Mouse (Mus musculus) kidney, embryonic 16.5 days (tissue): ENCODE data around the gene Cadm2. TPM values are rescaled to one million over a fixed set of nuclear protein-coding genes. Genes with fewer than 3 reads are reported as not detected.

ENCODE experiments used
- ATAC-seq: fragments of 200-750 bp; cut with Nextera tagmentation; 2 replicates; pipeline ENCODE4 v1.8.0; 2017; ENCODE audit warnings: moderate TSS enrichment; ENCODE audit not compliant: low FRiP score, low TSS enrichment
- H3K27ac ChIP-seq: fragments of 300-500 bp; sonication (generic); 2 replicates; pipeline ENCODE4 v1.5.1; 2014; ENCODE audit warnings: low read length
- H3K27me3 ChIP-seq: fragments of 300-500 bp; sonication (generic); 2 replicates; pipeline ENCODE4 v1.6.1; 2014; ENCODE audit warnings: low read length, control low read depth, mixed read lengths; ENCODE audit not compliant: insufficient read depth
- H3K36me3 ChIP-seq: fragments of 300-500 bp; sonication (generic); 2 replicates; pipeline ENCODE4 v1.6.1; 2014; ENCODE audit warnings: low read length, control low read depth, mixed read lengths; ENCODE audit not compliant: insufficient read depth
- H3K4me1 ChIP-seq: fragments of 300-500 bp; sonication (generic); 2 replicates; pipeline ENCODE4 v1.6.1; 2014; ENCODE audit warnings: low read length, control low read depth, mixed read lengths; ENCODE audit not compliant: insufficient read depth
- H3K4me2 ChIP-seq: fragments of 300-500 bp; sonication (generic); replicated peaks from 2 replicates; pipeline ENCODE4 v1.6.1; 2014; ENCODE audit warnings: low read depth, low read length
- H3K4me3 ChIP-seq: fragments of 300-500 bp; sonication (generic); 2 replicates; pipeline ENCODE4 v1.5.1; 2014; ENCODE audit warnings: mild to moderate bottlenecking, low read length
- H3K9ac ChIP-seq: fragments of 300-500 bp; sonication (generic); replicated peaks from 2 replicates; pipeline ENCODE4 v1.6.1; 2014; ENCODE audit warnings: low read length
- H3K9me3 ChIP-seq: fragments of 300-500 bp; sonication (generic); 2 replicates; pipeline ENCODE4 v1.6.1; 2016; ENCODE audit warnings: low read length, control low read depth
- WGBS: fragments of 180-500 bp; shearing (Covaris S2); extraction: QIAGEN DNeasy Blood & Tissue Kit; methylation state at CpG from one replicate; pipeline ENCODE4 v1.1.7; 2014; 5-methylcytosine and 5-hydroxymethylcytosine counted together
- polyA plus RNA-seq: library from polyadenylated mRNA; unstranded; fragments of >200 nt; fragmentation: Nextera tagmentation; extraction: Ambion mirVana; gene quantifications from 2 replicates; pipeline ENCODE4 v1.2.1, GENCODE M21; 2015

Cadm2 gene
- polyA plus RNA-seq, 1 experiment from 2014 or later, result not detected

- Histone ChIP-seq H3K4me3 (no peak overlapping the region), H3K27ac (no peak overlapping the region), H3K9ac (no peak overlapping the region), H3K36me3 (no peaks in the 10 kb centered on the region), H3K27me3 (no peaks in the 10 kb centered on the region), H3K4me1 (no peaks in the 10 kb centered on the region), H3K4me2 (no peak overlapping the region), H3K9me3 (no peaks in the 10 kb centered on the region)
- no peak for ATAC-seq
- whole genome bisulfite sequencing, result 84% methylated on average over 1 of the region's 1 CpGs
These were observed 95.8 kb downstream of the Cadm2 start for GRCm38 (mm10) chr16:67524878-67525277.

GRCm38 (mm10) chr16:67518311-67518710 is 102.4 kb downstream of the Cadm2 start:
- Histone ChIP-seq H3K27me3 (no peaks in the 10 kb centered on the region), H3K27ac (no peak overlapping the region), H3K36me3 (no peaks in the 10 kb centered on the region), H3K9ac (no peak overlapping the region), H3K4me2 (no peak overlapping the region), H3K4me3 (no peak overlapping the region), H3K9me3 (no peaks in the 10 kb centered on the region), H3K4me1 (no peaks in the 10 kb centered on the region)
- no peak for ATAC-seq
- 80% methylated on average over 3 of the region's 3 CpGs for WGBS

DNA sequence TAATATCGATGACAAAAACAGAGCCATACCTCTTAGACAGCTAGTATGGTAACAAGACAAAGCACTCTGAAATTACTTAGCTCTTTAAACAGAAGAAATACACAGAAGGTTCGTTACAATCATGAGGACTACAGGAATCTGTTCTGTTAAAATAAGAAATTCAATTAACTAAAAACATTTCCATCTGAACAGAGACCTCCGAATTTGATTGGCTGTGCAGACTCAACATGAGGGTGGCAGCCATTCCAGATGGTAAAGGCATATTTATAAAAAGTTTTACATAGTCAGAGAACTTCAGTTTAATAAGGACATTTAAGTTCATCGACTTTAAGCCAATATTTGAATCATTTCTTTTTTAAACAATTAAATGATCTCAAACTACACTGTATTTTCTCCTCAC is 105.2 kb downstream of the Cadm2 start:
- Histone ChIP-seq H3K27ac (no peak overlapping the region), H3K27me3 (no peaks in the 10 kb centered on the region), H3K4me3 (no peak overlapping the region), H3K9ac (no peak overlapping the region), H3K36me3 (no peaks in the 10 kb centered on the region), H3K4me1 (no peaks in the 10 kb centered on the region), H3K4me2 (no peak overlapping the region), H3K9me3 (no peaks in the 10 kb centered on the region)
- 80% methylated on average over 4 of the region's 4 CpGs for WGBS
- ATAC-seq, result no peak

GRCm38 (mm10) chr16:67509079-67509478 is 111.6 kb downstream of the Cadm2 start:
- 89% methylated on average over 9 of the region's 9 CpGs for WGBS

DNA sequence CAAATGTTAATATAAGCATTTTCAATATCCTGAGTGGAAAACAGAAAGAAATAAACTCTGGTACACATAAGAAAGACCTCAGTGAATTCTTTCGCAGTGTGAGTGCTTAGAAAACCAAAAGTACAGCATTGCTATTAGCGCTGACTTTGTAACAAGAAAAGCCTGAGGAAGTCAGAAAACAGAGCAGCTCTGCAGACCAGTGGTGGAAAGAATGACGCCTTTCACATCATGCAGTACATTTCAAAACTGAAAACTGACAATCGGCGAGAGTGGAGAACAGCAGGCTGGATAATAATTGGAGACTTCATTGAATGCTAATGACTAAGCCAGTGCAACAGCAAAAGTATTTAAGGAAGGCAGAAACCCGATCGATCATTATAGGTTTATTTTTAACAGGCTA is 138.2 kb downstream of the Cadm2 start:
- 87% methylated on average over 7 of the region's 7 CpGs for WGBS
- no peaks in the 10 kb centered on the region for H3K36me3 ChIP-seq
- H3K9ac ChIP-seq, result no peak overlapping the region
- no peaks in the 10 kb centered on the region for H3K9me3 ChIP-seq
- H3K4me1 ChIP-seq, result no peaks in the 10 kb centered on the region
- H3K4me3 ChIP-seq, result no peak overlapping the region
- H3K27ac ChIP-seq, result no peak overlapping the region
- no peak for ATAC-seq
- no peak overlapping the region for H3K4me2 ChIP-seq
- no peaks in the 10 kb centered on the region for H3K27me3 ChIP-seq

More at GRCm38 (mm10) chr16:67509079-67509478, 111.6 kb downstream of the Cadm2 start:
- Histone ChIP-seq H3K9ac (no peak overlapping the region), H3K9me3 (no peaks in the 10 kb centered on the region), H3K4me2 (no peak overlapping the region), H3K4me1 (no peaks in the 10 kb centered on the region), H3K27ac (no peak overlapping the region), H3K36me3 (no peaks in the 10 kb centered on the region), H3K27me3 (no peaks in the 10 kb centered on the region), H3K4me3 (no peak overlapping the region)
- ATAC-seq, result no peak

DNA sequence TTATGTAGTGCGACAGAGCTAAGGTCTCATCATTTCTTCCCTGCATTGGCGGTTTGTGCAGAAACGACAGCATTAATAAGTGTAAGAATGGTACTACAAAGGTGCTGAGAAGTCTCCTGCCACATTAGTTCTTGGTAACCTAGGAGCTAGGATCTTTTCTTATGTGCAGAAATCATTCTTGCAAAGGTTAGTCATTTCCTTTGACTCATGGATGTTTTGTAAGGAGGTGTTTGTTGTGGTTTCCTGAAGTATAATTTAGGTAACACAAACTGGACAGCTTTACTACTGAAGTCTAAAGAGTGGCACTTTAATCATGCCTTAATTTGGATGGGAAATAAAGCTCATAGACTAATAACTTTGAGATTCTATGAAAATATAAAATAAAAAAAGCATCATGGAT is 153.7 kb downstream of the Cadm2 start:
- ATAC-seq, result no peak
- H3K36me3 ChIP-seq, result no peaks in the 10 kb centered on the region
- no peak overlapping the region for H3K27ac ChIP-seq
- H3K9ac ChIP-seq, result no peak overlapping the region
- H3K4me3 ChIP-seq, result no peak overlapping the region
- no peaks in the 10 kb centered on the region for H3K27me3 ChIP-seq
- WGBS, result 94% methylated on average over 3 of the region's 3 CpGs
- no peaks in the 10 kb centered on the region for H3K4me1 ChIP-seq
- no peak overlapping the region for H3K4me2 ChIP-seq
- no peaks in the 10 kb centered on the region for H3K9me3 ChIP-seq

DNA sequence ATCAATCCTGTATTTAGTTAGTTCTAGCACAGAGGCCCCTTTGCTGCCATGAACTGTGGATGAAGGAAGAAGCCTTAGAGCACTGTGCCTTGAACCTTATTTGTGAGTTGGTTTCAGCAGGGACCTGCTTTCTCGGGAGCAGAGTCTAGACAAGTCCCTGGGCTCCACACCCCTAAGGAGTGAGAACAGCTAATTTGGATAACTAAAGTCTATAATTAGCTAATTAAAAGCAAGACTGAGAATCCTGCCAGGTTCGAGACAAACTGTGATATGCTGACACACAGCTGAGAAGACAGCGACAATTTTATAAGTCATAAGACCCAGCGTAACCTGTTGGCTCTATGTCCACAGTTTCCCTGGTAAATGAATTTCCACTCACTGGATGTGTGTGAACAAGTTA is 184.4 kb downstream of the Cadm2 start:
- Histone ChIP-seq H3K9ac (no peak overlapping the region), H3K4me1 (no peaks in the 10 kb centered on the region), H3K36me3 (no peaks in the 10 kb centered on the region), H3K27ac (no peak overlapping the region), H3K4me3 (no peak overlapping the region), H3K9me3 (no peaks in the 10 kb centered on the region), H3K4me2 (no peak overlapping the region), H3K27me3 (no peaks in the 10 kb centered on the region)
- 78% methylated on average over 4 of the region's 4 CpGs for WGBS
- no peak for ATAC-seq

GRCm38 (mm10) chr16:67425371-67425770 is 195.3 kb downstream of the Cadm2 start:
- H3K4me1 ChIP-seq, result no peaks in the 10 kb centered on the region
- no peak for ATAC-seq
- no peak overlapping the region for H3K9ac ChIP-seq
- no peaks in the 10 kb centered on the region for H3K27me3 ChIP-seq
- H3K4me2 ChIP-seq, result no peak overlapping the region
- no peak overlapping the region for H3K27ac ChIP-seq
- no peaks in the 10 kb centered on the region for H3K36me3 ChIP-seq
- no peak overlapping the region for H3K4me3 ChIP-seq
- H3K9me3 ChIP-seq, result no peaks in the 10 kb centered on the region
- WGBS, result 57% methylated on average over 1 of the region's 1 CpGs

GRCm38 (mm10) chr16:67410926-67411325 is 209.8 kb downstream of the Cadm2 start:
- no peak for ATAC-seq
- Histone ChIP-seq H3K4me2 (no peak overlapping the region), H3K9ac (no peak overlapping the region), H3K4me1 (no peaks in the 10 kb centered on the region), H3K27me3 (no peaks in the 10 kb centered on the region), H3K4me3 (no peak overlapping the region), H3K27ac (no peak overlapping the region), H3K9me3 (no peaks in the 10 kb centered on the region), H3K36me3 (no peaks in the 10 kb centered on the region)
- WGBS, result 64% methylated on average over 3 of the region's 3 CpGs

DNA sequence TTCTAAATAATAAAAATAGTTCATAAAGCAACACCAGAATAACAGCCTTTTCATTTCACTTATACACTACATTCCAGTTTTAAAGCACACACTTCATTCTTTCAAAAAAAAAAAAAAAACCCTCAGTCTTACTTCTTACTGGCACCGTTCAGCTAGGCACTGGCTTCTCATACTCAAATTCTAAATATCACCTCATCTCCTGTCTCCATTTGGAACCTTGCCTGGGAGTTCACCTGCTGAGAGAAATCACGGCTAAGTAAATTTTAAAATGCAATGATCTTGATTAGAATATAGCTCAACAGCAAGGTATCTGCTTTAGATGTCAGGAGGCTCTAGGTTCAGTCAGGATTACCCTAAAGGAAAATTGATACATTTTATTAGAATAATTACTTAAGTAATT is 210.2 kb downstream of the Cadm2 start:
- Histone ChIP-seq H3K9me3 (no peaks in the 10 kb centered on the region), H3K27me3 (no peaks in the 10 kb centered on the region), H3K4me1 (no peaks in the 10 kb centered on the region), H3K4me2 (no peak overlapping the region), H3K9ac (no peak overlapping the region), H3K36me3 (no peaks in the 10 kb centered on the region), H3K27ac (no peak overlapping the region), H3K4me3 (no peak overlapping the region)
- 72% methylated on average over 2 of the region's 2 CpGs for WGBS
- no peak for ATAC-seq

- Histone ChIP-seq H3K4me3 (no peak overlapping the region), H3K36me3 (no peaks in the 10 kb centered on the region), H3K27me3 (no peaks in the 10 kb centered on the region), H3K9me3 (no peaks in the 10 kb centered on the region), H3K27ac (no peak overlapping the region), H3K4me2 (no peak overlapping the region), H3K9ac (no peak overlapping the region), H3K4me1 (no peaks in the 10 kb centered on the region)
- 75% methylated on average over 2 of the region's 2 CpGs for WGBS
- ATAC-seq, result no peak
These were observed 253.0 kb downstream of the Cadm2 start for GRCm38 (mm10) chr16:67367745-67368144.
